Mouse (Mus musculus) liver, embryonic 13.5 days (tissue): ENCODE measurements around the gene Scgb2b7. TPM values are rescaled to one million over a fixed set of nuclear protein-coding genes. Genes with fewer than 3 reads are reported as not detected.
"Not testable (repeated sequence)": the region's sequence is repeated elsewhere in the genome, so short reads cannot be mapped to it uniquely, and the experiment has no call there.

Source experiments
- ATAC-seq: fragments of 200-750 bp; cut with Nextera tagmentation; 2 replicates; pipeline ENCODE4 v1.8.0; 2017; ENCODE audit warnings: low read depth, mild to moderate bottlenecking, moderate number of reproducible peaks, moderate library complexity
- DNase-seq: peaks from one replicate; pipeline ENCODE4 v3.0.0; 2022
- H3K27ac ChIP-seq: fragments of 300-500 bp; sonication (generic); 2 replicates; pipeline ENCODE4 v1.5.1; 2015; ENCODE audit warnings: moderate library complexity, mild to moderate bottlenecking, inconsistent platforms
- H3K27me3 ChIP-seq: fragments of 300-500 bp; sonication (generic); 2 replicates; pipeline ENCODE4 v1.6.1; 2015; ENCODE audit warnings: mild to moderate bottlenecking, inconsistent platforms
- H3K36me3 ChIP-seq: fragments of 300-500 bp; sonication (generic); 2 replicates; pipeline ENCODE4 v1.6.1; 2015; ENCODE audit warnings: mild to moderate bottlenecking, inconsistent platforms
- H3K4me1 ChIP-seq: fragments of 300-500 bp; sonication (generic); replicated peaks from 2 replicates; pipeline ENCODE4 v1.6.1; 2015; ENCODE audit warnings: inconsistent platforms
- H3K4me2 ChIP-seq: fragments of 300-500 bp; sonication (generic); 2 replicates; pipeline ENCODE4 v1.6.1; 2015; ENCODE audit warnings: inconsistent platforms, mild to moderate bottlenecking, moderate library complexity
- H3K4me3 ChIP-seq: fragments of 300-500 bp; sonication (generic); replicated peaks from 2 replicates; pipeline ENCODE4 v1.5.1; 2015; ENCODE audit warnings: mild to moderate bottlenecking, inconsistent platforms
- H3K9ac ChIP-seq: fragments of 300-500 bp; sonication (generic); 2 replicates; pipeline ENCODE4 v1.6.1; 2015; ENCODE audit warnings: mild to moderate bottlenecking, inconsistent platforms
- H3K9me3 ChIP-seq: fragments of 300-500 bp; sonication (generic); replicated peaks from 2 replicates; pipeline ENCODE4 v1.6.1; 2016; ENCODE audit warnings: inconsistent platforms
- WGBS: fragments of 180-500 bp; shearing (Covaris S2); methylation state at CpG from one replicate; pipeline ENCODE4 v1.1.7; 2015; ENCODE audit not compliant: insufficient replicate concordance; 5-methylcytosine and 5-hydroxymethylcytosine counted together
- polyA plus RNA-seq: library from polyadenylated mRNA; unstranded; fragments of >200 nt; fragmentation: Nextera tagmentation; extraction: Ambion mirVana; gene quantifications from 2 replicates; pipeline ENCODE4 v1.2.1, GENCODE M21; 2015

Gene Scgb2b7
- not detected in 2 replicates for polyA plus RNA-seq

DNA sequence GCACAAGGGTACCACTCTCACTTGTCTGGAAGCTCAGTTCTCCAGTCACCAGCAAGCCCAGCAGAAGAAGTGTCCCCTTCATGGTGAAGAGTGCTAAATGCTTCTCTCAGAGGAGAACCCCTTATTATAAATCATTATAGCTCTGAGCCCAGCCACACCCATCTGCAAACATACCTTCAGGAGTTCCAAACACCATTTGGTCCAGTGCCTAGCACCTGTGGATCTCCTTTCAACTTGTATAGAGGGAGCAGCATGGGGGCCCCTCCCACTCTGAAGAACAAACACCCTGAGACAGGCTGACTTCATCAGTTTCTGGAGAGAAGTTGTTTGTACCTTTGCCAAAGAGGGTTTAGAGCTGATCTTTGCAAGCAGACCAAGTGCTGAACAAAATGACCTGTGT, at the start of gene Scgb2b7:
Gene Scgb2b7 (minus strand): TSS at position 101 of the 400 bp plus-strand sequence.
- ATAC-seq, H3K9me3 ChIP-seq, H3K27ac ChIP-seq, DNase-seq, H3K27me3 ChIP-seq, H3K4me1 ChIP-seq, H3K36me3 ChIP-seq, H3K4me3 ChIP-seq, H3K9ac ChIP-seq, H3K4me2 ChIP-seq: not testable (repeated sequence)

DNA sequence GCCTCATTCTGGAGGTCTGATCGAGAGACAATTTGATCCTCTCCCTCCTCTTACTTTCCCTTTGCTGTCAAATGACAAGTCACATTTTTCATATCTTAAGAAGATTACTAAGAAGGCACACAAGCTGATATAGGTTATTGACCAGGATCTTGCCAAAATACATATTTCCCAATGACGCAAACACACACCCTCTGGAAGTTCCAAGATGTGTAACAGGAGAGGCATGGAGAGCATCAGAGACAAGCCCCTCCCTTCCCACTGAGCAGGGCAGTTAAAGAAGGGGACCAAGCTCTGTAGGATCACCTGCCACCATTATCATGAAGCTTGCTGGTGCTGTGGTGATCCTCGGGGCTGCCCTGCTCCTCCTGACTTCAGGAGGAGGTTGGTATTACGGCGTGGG, 6.8 kb upstream of the Scgb2b7 start, which contains the start of gene Scgb1b7:
Gene Scgb1b7 (plus strand): TSS at position 301 of the 400 bp plus-strand sequence.
- not testable (repeated sequence) for H3K9me3 ChIP-seq, H3K27ac ChIP-seq, H3K27me3 ChIP-seq, H3K4me1 ChIP-seq, ATAC-seq, H3K4me3 ChIP-seq, DNase-seq, H3K36me3 ChIP-seq, H3K9ac ChIP-seq, H3K4me2 ChIP-seq
- WGBS: 55% methylated on average over 3 of the region's 5 CpGs

Other genes starting within 250 kb of the Scgb2b7 start
- not detected in 2 replicates for gene Scgb1b7, start 6.9 kb upstream of the Scgb2b7 start, polyA plus RNA-seq